In genomic region chr7:118821356-118821755, GRCm38 (mm10) we compare ENCODE assay signal across 16 mouse cellular contexts. TPM values are rescaled to one million over a fixed set of nuclear protein-coding genes. Genes with fewer than 3 reads are reported as not detected.
DNase-seq lines count a peak whose midpoint lies in the region; ATAC-seq and TF ChIP-seq lines count a peak whose summit lies in the region.
"Had no signal": no experiment of that assay in that cellular context is flagged by ENCODE, and none has a peak within 500 bp of the region (broad histone marks: within the 10 kb centered on the region; RNA-seq: fewer than 3 reads in every experiment).

No protein-coding gene starts in this region.

- H3K27ac ChIP-seq in brown adipose tissue, adult 24 weeks (replicated peaks; ENCODE audit: low read depth, low read length), result peak overlapping the region; percentile 68
- no peak overlapping the region for H3K27ac ChIP-seq in stomach, postnatal 0 days (replicated peaks)
- H3K27ac ChIP-seq: embryonic facial prominence, embryonic 15.5 days; forebrain, embryonic 15.5 days; heart, embryonic 13.5 days; intestine, embryonic 15.5 days; limb, embryonic 10.5 days; liver, embryonic 15.5 days; neural tube, embryonic 12.5 days had no signal

- no peak for ATAC-seq in stomach, postnatal 0 days (ENCODE audit: low FRiP score, low TSS enrichment)
- ATAC-seq: activated CD4-positive, CD25-positive, alpha-beta regulatory T cell, adult 4 months; forebrain, embryonic 15.5 days; intestine, embryonic 15.5 days had no signal

- TF ChIP-seq CTCF in stomach, postnatal 0 days (IDR thresholded peaks at IDR 0.05; ENCODE audit: low read depth), result no peak

- H3K9ac ChIP-seq in stomach, postnatal 0 days (ENCODE audit: low read length), result no peak overlapping the region
- H3K9ac ChIP-seq: embryonic facial prominence, embryonic 15.5 days; forebrain, embryonic 15.5 days; heart, embryonic 13.5 days; intestine, embryonic 15.5 days; liver, embryonic 15.5 days; neural tube, embryonic 12.5 days had no signal

- peak; percentile 39 for DNase-seq in layer of hippocampus, adult 9-11 months
- no peak for DNase-seq in layer of hippocampus, adult 18-20 months (ENCODE audit: low spot score in 2 of 2)
- peak; percentile 31 to 40 for DNase-seq in heart, postnatal 14 days
- DNase-seq in skeletal muscle tissue, adult 2 months (ENCODE audit: low read depth, low spot score), result peak; percentile 39
- no peak for DNase-seq in stomach, postnatal 0 days (ENCODE audit: low spot score)
- DNase-seq in spleen, postnatal 4 days (ENCODE audit: low spot score in 2 of 2), result no peak
- DNase-seq: midbrain, embryonic 14.5 days had no signal

- H3K4me1 ChIP-seq in brown adipose tissue, adult 24 weeks (ENCODE audit: control insufficient read depth, insufficient read depth, insufficient read length, low read length), result peaks cover 7% of the 10 kb centered on the region
- no peaks in the 10 kb centered on the region for H3K4me1 ChIP-seq in stomach, postnatal 0 days (replicated peaks; ENCODE audit: control insufficient read depth, insufficient read depth)
- H3K4me1 ChIP-seq: forebrain, embryonic 15.5 days; intestine, embryonic 15.5 days; liver, embryonic 15.5 days had no signal

- H3K4me2 ChIP-seq in stomach, postnatal 0 days (replicated peaks; ENCODE audit: low read depth), result no peak overlapping the region
- H3K4me2 ChIP-seq: embryonic facial prominence, embryonic 15.5 days; forebrain, embryonic 15.5 days; heart, embryonic 13.5 days; intestine, embryonic 15.5 days; liver, embryonic 15.5 days; neural tube, embryonic 12.5 days had no signal

- no peaks in the 10 kb centered on the region for H3K27me3 ChIP-seq in stomach, postnatal 0 days (ENCODE audit: control insufficient read depth, insufficient read depth, low read length)
- H3K27me3 ChIP-seq: embryonic facial prominence, embryonic 15.5 days; forebrain, embryonic 15.5 days; heart, embryonic 13.5 days; intestine, embryonic 15.5 days; liver, embryonic 15.5 days; neural tube, embryonic 12.5 days had no signal

- H3K9me3 ChIP-seq in stomach, postnatal 0 days (ENCODE audit: control insufficient read depth, low read length), result no peaks in the 10 kb centered on the region
- H3K9me3 ChIP-seq: embryonic facial prominence, embryonic 15.5 days; forebrain, embryonic 15.5 days; heart, embryonic 13.5 days; intestine, embryonic 15.5 days; limb, embryonic 10.5 days; liver, embryonic 15.5 days; neural tube, embryonic 12.5 days had no signal

- intact Hi-C loops in heart, postnatal 14 days (cut with DNase I), result no loop called here

- WGBS in stomach, postnatal 0 days, result 63% methylated on average over 7 of the region's 7 CpGs

- no peak for TF ChIP-seq EP300 in stomach, postnatal 0 days (optimal IDR thresholded peaks at IDR 0.05)

- H3K4me3 ChIP-seq in brown adipose tissue, adult 24 weeks (ENCODE audit: insufficient read depth, low read depth, low read length), result no peak overlapping the region
- H3K4me3 ChIP-seq in stomach, postnatal 0 days (ENCODE audit: low read depth, low read length), result no peak overlapping the region
- H3K4me3 ChIP-seq: embryonic facial prominence, embryonic 15.5 days; forebrain, embryonic 15.5 days; heart, embryonic 13.5 days; intestine, embryonic 15.5 days; limb, embryonic 10.5 days; liver, embryonic 15.5 days; neural tube, embryonic 12.5 days had no signal

- peaks cover 3% of the 10 kb centered on the region for H3K36me3 ChIP-seq in stomach, postnatal 0 days (ENCODE audit: control insufficient read depth, insufficient read depth, low read length)

RNA-seq across cellular contexts. Expression of gene Iqck, which starts 34.2 kb away (rescaled TPM):
- total RNA-seq in layer of hippocampus, adult 18-20 months (2021), result 1 to 10 TPM; 4.6 to 4.7 TPM
- 1.3 and 3.8 TPM in 2 replicates for polyA plus RNA-seq in brown adipose tissue, adult 24 weeks (2012; ENCODE audit: insufficient read depth, insufficient read length, missing spikeins)
- under 1 TPM; 0.27 to 0.60 TPM for total RNA-seq in heart, postnatal 14 days (2021)
- polyA plus RNA-seq in stomach, postnatal 0 days (2015; fragmentation: Nextera tagmentation; extraction: Ambion mirVana), result 1.1 and 1.5 TPM in 2 replicates

RNA-seq across cellular contexts. Expression of gene Knop1, which starts 34.7 kb away (rescaled TPM):
- total RNA-seq in layer of hippocampus, adult 18-20 months (2021), result 10 to 100 TPM; 24.4 to 25.1 TPM
- 21.2 TPM in 2 replicates for polyA plus RNA-seq in brown adipose tissue, adult 24 weeks (2012; ENCODE audit: insufficient read depth, insufficient read length, missing spikeins)
- 10 to 100 TPM; 16.9 to 18.4 TPM for total RNA-seq in heart, postnatal 14 days (2021)
- polyA plus RNA-seq in stomach, postnatal 0 days (2015; fragmentation: Nextera tagmentation; extraction: Ambion mirVana), result 41.7 and 51.4 TPM in 2 replicates

Comparison
In these comparisons a context has a peak if more than half of its experiments do, and no peak if none do; other contexts are left out.
1. DNase-seq: peak in layer of hippocampus, adult 9-11 months (single experiment), heart, postnatal 14 days (2 of 2) and skeletal muscle tissue, adult 2 months (single experiment); none in layer of hippocampus, adult 18-20 months (0 of 2), stomach, postnatal 0 days (single experiment) and spleen, postnatal 4 days (0 of 2).